Mouse (Mus musculus) embryo, embryonic 11 days (tissue): ENCODE measurements around the gene Irf8.

ENCODE experiments used
- DNase-seq: peaks from one replicate; pipeline ENCODE4 v3.0.0-alpha.2; 2015

Irf8 gene

DNA sequence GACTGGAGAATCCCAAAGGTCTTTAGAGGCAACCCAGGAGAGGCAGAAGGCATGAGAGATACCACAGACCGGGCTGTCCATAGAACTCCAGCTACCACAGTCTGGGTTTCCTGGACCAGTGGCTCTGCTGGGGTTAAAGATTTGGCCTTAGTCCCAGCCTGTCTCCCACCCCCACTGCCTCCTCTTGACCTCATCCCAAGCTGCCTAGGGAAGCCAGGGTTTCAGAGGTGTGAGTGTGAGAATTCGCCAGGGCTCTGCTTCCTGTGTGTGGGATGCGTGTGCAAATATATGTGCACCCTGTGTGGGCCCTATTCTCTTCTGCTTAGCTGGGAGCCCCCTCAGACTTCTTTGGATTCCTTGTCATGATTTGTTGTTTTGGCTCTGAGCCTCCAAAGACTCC is 68.6 kb downstream of the Irf8 start:
- DNase-seq: no peak
